Mouse (Mus musculus): ENCODE results near the gene Scn8a.

The Scn8a gene

DNA sequence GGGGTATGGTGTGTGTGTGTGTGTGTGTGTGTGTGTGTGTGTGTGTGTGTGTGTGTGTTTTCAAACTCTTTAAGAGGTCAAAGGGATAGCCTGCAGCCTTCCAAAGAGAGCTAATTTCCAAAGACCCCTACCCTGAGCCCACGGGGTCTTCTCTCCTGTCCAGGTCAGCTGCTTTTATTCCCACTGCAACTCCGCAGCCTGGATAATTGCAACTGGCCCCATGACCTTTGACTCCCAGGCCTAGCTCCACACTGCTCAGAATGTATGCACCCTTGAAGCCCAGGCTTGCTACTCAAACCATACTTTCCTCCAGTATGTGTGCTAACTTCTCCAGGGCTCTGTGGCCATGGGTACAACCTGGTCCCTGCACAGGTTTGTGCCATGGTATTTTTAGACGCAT, 225.7 kb downstream of the Scn8a start:
- no peak for DNase-seq (ENCODE audit: low read depth)
